ENCODE assay signal across 9 mouse cellular contexts in the genomic region with DNA sequence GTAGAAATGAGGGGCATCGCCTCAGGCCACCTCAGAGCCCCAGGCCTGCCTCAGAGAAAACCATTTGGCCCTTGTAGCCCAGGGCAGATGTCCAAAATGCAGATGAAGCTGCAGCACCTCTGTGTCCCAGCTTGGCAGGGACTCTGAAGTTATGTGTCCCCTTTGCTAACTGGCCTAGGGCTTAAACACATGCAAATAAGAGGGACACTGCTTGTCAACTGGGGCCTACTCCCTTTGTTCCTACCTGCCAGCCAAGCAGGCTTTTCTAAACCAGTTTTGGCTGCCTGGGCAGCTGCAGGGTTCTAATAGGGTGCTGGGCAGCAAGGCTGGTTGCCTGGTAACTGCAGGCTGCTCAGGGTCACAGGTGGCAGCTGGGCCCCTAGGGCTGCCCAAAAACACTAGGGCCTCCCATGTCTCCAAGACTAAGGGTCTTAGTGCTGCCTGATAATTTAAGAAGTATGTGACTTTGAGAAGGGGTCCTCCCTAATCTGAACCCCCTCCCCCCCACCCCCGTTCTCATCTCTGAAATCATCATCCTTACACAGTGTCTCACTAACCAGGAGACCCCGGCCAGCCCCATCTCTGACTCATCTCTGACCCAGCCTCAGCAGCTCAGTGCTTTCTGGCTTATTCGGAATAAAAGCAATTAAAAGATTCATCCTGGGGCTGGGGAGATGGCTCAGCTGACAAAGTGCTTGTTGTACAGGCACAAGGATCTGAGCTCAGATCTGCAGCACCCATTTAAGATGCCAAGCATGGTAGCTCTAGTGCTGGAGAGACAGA.
DNase-seq lines count a peak whose midpoint lies in the region; ATAC-seq and TF ChIP-seq lines count a peak whose summit lies in the region.
"Had no signal": no experiment of that assay in that cellular context is flagged by ENCODE, and none has a peak within 500 bp of the region (broad histone marks: within the 10 kb centered on the region; RNA-seq: fewer than 3 reads in every experiment).

No protein-coding gene starts in this region.

- DNase-seq in stomach, postnatal 0 days (ENCODE audit: low spot score): no peak
- DNase-seq in hindbrain, embryonic 10.5 days (ENCODE audit: low spot score): peak; percentile 76
- peak; percentile 53 for DNase-seq in layer of hippocampus, adult 9-11 months
- DNase-seq in retina, embryonic 14.5 days (ENCODE audit: low spot score): peak; percentile 66
- DNase-seq in lung, adult 2 months: no peak
- no peak for DNase-seq in testis, postnatal 10 days (ENCODE audit: low spot score)
- DNase-seq in spleen, postnatal 36 days (ENCODE audit: low spot score in 2 of 2): no peak

- WGBS in stomach, embryonic 14.5 days: 50% methylated on average over 4 of the region's 4 CpGs
- WGBS in stomach, postnatal 0 days: 53% methylated on average over 4 of the region's 4 CpGs
- WGBS in hindbrain, embryonic 10.5 days: 26% methylated on average over 4 of the region's 4 CpGs
- 82% methylated on average over 4 of the region's 4 CpGs for WGBS in lung, adult 2 months

- ATAC-seq in stomach, embryonic 14.5 days (ENCODE audit: insufficient number of reproducible peaks, insufficient read depth, low FRiP score, low read depth): 0 out of 2 replicates have a peak, but pooled peaks have one; percentile 14
- no peak for ATAC-seq in stomach, postnatal 0 days (ENCODE audit: low FRiP score, low TSS enrichment)

- no peaks in the 10 kb centered on the region for H3K9me3 ChIP-seq in stomach, embryonic 14.5 days (ENCODE audit: control insufficient read depth, low read depth, low read length)
- H3K9me3 ChIP-seq in stomach, postnatal 0 days (ENCODE audit: control insufficient read depth, low read length): no peaks in the 10 kb centered on the region
- no peaks in the 10 kb centered on the region for H3K9me3 ChIP-seq in hindbrain, embryonic 10.5 days
- H3K9me3 ChIP-seq: limb, embryonic 13.5 days had no signal

- no peak overlapping the region for H3K4me2 ChIP-seq in stomach, embryonic 14.5 days (replicated peaks; ENCODE audit: low read depth, low read length)
- H3K4me2 ChIP-seq in stomach, postnatal 0 days (replicated peaks; ENCODE audit: low read depth): no peak overlapping the region
- H3K4me2 ChIP-seq: limb, embryonic 13.5 days had no signal

- no peak for TF ChIP-seq POLR2A in lung, adult 2 months (IDR thresholded peaks at IDR 0.05; ENCODE audit: borderline replicate concordance, extremely low read depth, low read depth, low read length)

- no peak for TF ChIP-seq EP300 in stomach, postnatal 0 days (optimal IDR thresholded peaks at IDR 0.05)

- TF ChIP-seq CTCF in stomach, postnatal 0 days (IDR thresholded peaks at IDR 0.05; ENCODE audit: low read depth): no peak
- TF ChIP-seq CTCF in lung, adult 2 months (IDR thresholded peaks at IDR 0.05; ENCODE audit: insufficient read depth, low read length): no peak

- H3K36me3 ChIP-seq in stomach, embryonic 14.5 days (ENCODE audit: control insufficient read depth, insufficient read depth, low read length): no peaks in the 10 kb centered on the region
- H3K36me3 ChIP-seq in stomach, postnatal 0 days (ENCODE audit: control insufficient read depth, insufficient read depth, low read length): no peaks in the 10 kb centered on the region
- no peaks in the 10 kb centered on the region for H3K36me3 ChIP-seq in hindbrain, embryonic 10.5 days
- H3K36me3 ChIP-seq: limb, embryonic 13.5 days had no signal

- H3K4me1 ChIP-seq in stomach, embryonic 14.5 days (ENCODE audit: control insufficient read depth, insufficient read depth, low read length): no peaks in the 10 kb centered on the region
- no peaks in the 10 kb centered on the region for H3K4me1 ChIP-seq in stomach, postnatal 0 days (replicated peaks; ENCODE audit: control insufficient read depth, insufficient read depth)
- H3K4me1 ChIP-seq in hindbrain, embryonic 10.5 days (replicated peaks): peaks cover 78% of the 10 kb centered on the region
- no peaks in the 10 kb centered on the region for H3K4me1 ChIP-seq in lung, adult 2 months (ENCODE audit: control insufficient read depth, insufficient read depth, low read length)

- no peaks in the 10 kb centered on the region for H3K27me3 ChIP-seq in stomach, embryonic 14.5 days (ENCODE audit: control insufficient read depth, insufficient read depth, low read length)
- H3K27me3 ChIP-seq in stomach, postnatal 0 days (ENCODE audit: control insufficient read depth, insufficient read depth, low read length): no peaks in the 10 kb centered on the region
- peaks cover 9% of the 10 kb centered on the region; the same call in 1 of the 2 replicates for H3K27me3 ChIP-seq in hindbrain, embryonic 10.5 days (ENCODE audit: insufficient read depth, poor library complexity, severe bottlenecking)
- H3K27me3 ChIP-seq: limb, embryonic 13.5 days had no signal

- H3K9ac ChIP-seq in stomach, embryonic 14.5 days (replicated peaks; ENCODE audit: low read depth, low read length): no peak overlapping the region
- no peak overlapping the region for H3K9ac ChIP-seq in stomach, postnatal 0 days (ENCODE audit: low read length)
- H3K9ac ChIP-seq: limb, embryonic 13.5 days had no signal

- H3K27ac ChIP-seq in stomach, embryonic 14.5 days (ENCODE audit: low read length): no peak overlapping the region
- no peak overlapping the region for H3K27ac ChIP-seq in stomach, postnatal 0 days (replicated peaks)
- peak overlapping the region; percentile 86 for H3K27ac ChIP-seq in hindbrain, embryonic 10.5 days
- H3K27ac ChIP-seq: limb, embryonic 13.5 days had no signal

- no peak overlapping the region for H3K4me3 ChIP-seq in stomach, embryonic 14.5 days (ENCODE audit: low read depth, low read length)
- no peak overlapping the region for H3K4me3 ChIP-seq in stomach, postnatal 0 days (ENCODE audit: low read depth, low read length)
- no peak overlapping the region; the same call in 1 of the 2 replicates for H3K4me3 ChIP-seq in hindbrain, embryonic 10.5 days
- H3K4me3 ChIP-seq in lung, adult 2 months (replicated peaks; ENCODE audit: extremely low read depth, low read depth, low read length): no peak overlapping the region
- H3K4me3 ChIP-seq: limb, embryonic 13.5 days had no signal

Comparison
In these comparisons a context has a peak if more than half of its experiments do, and no peak if none do; other contexts are left out.
1. DNase-seq: peak in hindbrain, embryonic 10.5 days (single experiment), layer of hippocampus, adult 9-11 months (single experiment) and retina, embryonic 14.5 days (single experiment); none in stomach, postnatal 0 days (single experiment), lung, adult 2 months (single experiment), testis, postnatal 10 days (single experiment) and spleen, postnatal 36 days (0 of 2).